8 mouse cellular contexts compared by ENCODE assay signal in the genomic region with DNA sequence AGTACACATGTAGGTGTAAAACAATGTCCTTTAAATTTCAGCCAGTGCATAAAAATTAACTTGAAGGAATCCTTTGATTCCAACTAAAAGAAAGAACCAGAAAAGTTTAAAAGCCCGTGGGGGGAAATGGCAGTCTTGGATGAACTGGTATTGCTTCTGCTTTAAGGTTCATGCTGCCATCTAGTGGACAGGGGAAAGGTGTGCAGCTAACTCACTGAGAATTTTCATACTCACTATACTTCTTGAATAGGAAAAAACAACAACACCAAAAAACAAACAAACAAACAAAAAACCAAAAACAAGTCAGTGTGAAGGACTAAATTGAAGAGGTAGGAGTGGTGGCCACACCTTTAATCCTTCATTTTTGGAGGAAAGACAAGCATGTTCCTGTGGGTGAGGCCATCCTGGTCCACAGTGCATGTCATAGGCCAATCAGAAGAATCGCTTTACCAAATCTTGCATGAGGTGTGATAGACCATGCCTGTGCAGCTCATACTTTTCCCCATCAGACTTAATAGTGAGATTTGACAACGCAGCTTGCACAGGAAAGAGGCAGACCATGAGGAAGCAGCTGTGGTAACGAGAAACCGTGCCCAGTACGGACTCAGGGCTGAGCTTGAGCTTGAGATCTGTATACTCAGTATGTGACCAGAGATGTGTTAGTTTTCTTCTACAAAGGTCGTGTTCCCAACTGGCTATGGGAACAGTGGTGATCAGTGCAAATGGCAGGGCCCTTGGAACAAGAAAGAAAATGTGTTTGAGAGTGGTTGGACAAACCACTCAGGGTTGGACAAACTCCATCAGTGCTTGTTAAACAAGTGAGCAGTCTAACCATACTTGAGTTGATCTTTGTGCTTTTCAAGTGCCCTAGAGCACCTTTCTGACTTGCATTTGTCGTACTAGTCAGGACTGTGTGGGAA. TPM values are rescaled to one million over a fixed set of nuclear protein-coding genes. Genes with fewer than 3 reads are reported as not detected.
DNase-seq lines count a peak whose midpoint lies in the region; ATAC-seq and TF ChIP-seq lines count a peak whose summit lies in the region.

No protein-coding gene starts in this region.

- H3K9ac ChIP-seq in heart, postnatal 0 days (replicated peaks; ENCODE audit: low read depth, low read length) = no peak overlapping the region

- no peaks in the 10 kb centered on the region for H3K9me3 ChIP-seq in heart, postnatal 0 days (replicated peaks; ENCODE audit: control insufficient read depth, low read length)

- H3K4me1 ChIP-seq in heart, postnatal 0 days (ENCODE audit: control insufficient read depth, insufficient read depth) = no peaks in the 10 kb centered on the region

- peak; percentile 79; the same call in 1 of the 2 replicates for ATAC-seq in frontal cortex, adult (ENCODE audit: low TSS enrichment)
- no peak for ATAC-seq in heart, postnatal 0 days (ENCODE audit: insufficient read depth, low read depth)

- H3K27me3 ChIP-seq in heart, postnatal 0 days (ENCODE audit: control insufficient read depth, insufficient read depth, low read length) = no peaks in the 10 kb centered on the region

- 68% methylated on average over 8 of the region's 8 CpGs for WGBS in heart, postnatal 0 days

- no peak for DNase-seq in frontal cortex, postnatal 10 days (ENCODE audit: low spot score in 2 of 2)
- peak; percentile 35 for DNase-seq in right cerebral cortex, adult 18-20 months
- DNase-seq in right cerebral cortex, postnatal 14 days = no peak
- peak; percentile 21 for DNase-seq in c-Kit-negative CD71-positive TER-119-positive erythroid progenitor cells, embryonic 14.5 days (ENCODE audit: low read depth, low spot score)
- DNase-seq in heart, postnatal 0 days (ENCODE audit: low spot score) = peak; percentile 62
- peak; percentile 57 for DNase-seq in lung, postnatal 25 days (ENCODE audit: low spot score)
- DNase-seq in spleen, adult 18-20 months = no peak

- H3K4me3 ChIP-seq in heart, postnatal 0 days (ENCODE audit: low read depth, low read length) = no peak overlapping the region

- TF ChIP-seq CTCF in heart, postnatal 0 days (IDR thresholded peaks at IDR 0.05; ENCODE audit: low read depth) = peak; percentile 78

- H3K4me2 ChIP-seq in heart, postnatal 0 days (ENCODE audit: low read depth, low read length) = no peak overlapping the region

- H3K36me3 ChIP-seq in heart, postnatal 0 days (replicated peaks; ENCODE audit: control insufficient read depth, insufficient read depth, low read length) = no peaks in the 10 kb centered on the region

- TF ChIP-seq EP300 in heart, postnatal 0 days (IDR thresholded peaks at IDR 0.05; ENCODE audit: low read depth) = no peak

- no peak overlapping the region for H3K27ac ChIP-seq in heart, postnatal 0 days (ENCODE audit: low read depth)

RNA-seq across cellular contexts. Expression of gene Stx18, which starts 52.8 kb away (rescaled TPM):
- total RNA-seq in heart, postnatal 0 days (2014; rRNA removed; ENCODE audit: low replicate concordance) = 15.7 and 17.5 TPM in 2 replicates
- polyA plus RNA-seq in heart, postnatal 0 days (2015; fragmentation: Nextera tagmentation; extraction: Ambion mirVana) = 25.6 and 25.8 TPM in 2 replicates

Comparison
In these comparisons a context has a peak if more than half of its experiments do, and no peak if none do; other contexts are left out.
1. DNase-seq: peak in right cerebral cortex, adult 18-20 months (single experiment), c-Kit-negative CD71-positive TER-119-positive erythroid progenitor cells, embryonic 14.5 days (single experiment), heart, postnatal 0 days (single experiment) and lung, postnatal 25 days (single experiment); none in frontal cortex, postnatal 10 days (0 of 2), right cerebral cortex, postnatal 14 days (single experiment) and spleen, adult 18-20 months (0 of 2).